Mouse (Mus musculus) liver, embryonic 11.5 days (tissue): ENCODE results near the gene Senp7. TPM values are rescaled to one million over a fixed set of nuclear protein-coding genes. Genes with fewer than 3 reads are reported as not detected.
"Not testable (repeated sequence)": the region's sequence is repeated elsewhere in the genome, so short reads cannot be mapped to it uniquely, and the experiment has no call there.

Experiments
- ATAC-seq: fragments of 200-750 bp; cut with Nextera tagmentation; replicated peaks from 2 replicates; pipeline ENCODE4 v1.8.0; 2017; ENCODE audit warnings: moderate number of reproducible peaks, mild to moderate bottlenecking, moderate TSS enrichment, moderate library complexity; ENCODE audit not compliant: low FRiP score
- DNase-seq: peaks from one replicate; pipeline ENCODE4 v3.0.0-alpha.2; 2017; ENCODE audit warnings: low spot score
- H3K27ac ChIP-seq: fragments of 300-500 bp; sonication (generic); 2 replicates; pipeline ENCODE4 v1.5.1; 2014; ENCODE audit warnings: mild to moderate bottlenecking, low read depth, low read length, control low read depth
- H3K27me3 ChIP-seq: fragments of 300-500 bp; sonication (generic); replicated peaks from 2 replicates; pipeline ENCODE4 v1.6.1; 2014; ENCODE audit warnings: low read length, mixed read lengths; ENCODE audit not compliant: control insufficient read depth, insufficient read depth
- H3K36me3 ChIP-seq: fragments of 300-500 bp; sonication (generic); 2 replicates; pipeline ENCODE4 v1.6.1; 2014; ENCODE audit warnings: mild to moderate bottlenecking, low read length, moderate library complexity, mixed read lengths; ENCODE audit not compliant: control insufficient read depth, insufficient read depth
- H3K4me1 ChIP-seq: fragments of 300-500 bp; sonication (generic); replicated peaks from 2 replicates; pipeline ENCODE4 v1.6.1; 2014; ENCODE audit warnings: low read length, mixed read lengths; ENCODE audit not compliant: control insufficient read depth, insufficient read depth
- H3K4me2 ChIP-seq: fragments of 300-500 bp; sonication (generic); 2 replicates; pipeline ENCODE4 v1.6.1; 2014; ENCODE audit warnings: mild to moderate bottlenecking, control low read depth, moderate library complexity
- H3K4me3 ChIP-seq: fragments of 300-500 bp; sonication (generic); 2 replicates; pipeline ENCODE4 v1.5.1; 2014; ENCODE audit warnings: low read depth, low read length, control low read depth
- H3K9ac ChIP-seq: fragments of 300-500 bp; sonication (generic); 2 replicates; pipeline ENCODE4 v1.6.1; 2014; ENCODE audit warnings: low read depth, low read length, control low read depth
- H3K9me3 ChIP-seq: fragments of 300-500 bp; sonication (generic); 2 replicates; pipeline ENCODE4 v1.6.1; 2016; ENCODE audit warnings: low read length, inconsistent platforms, mixed read lengths; ENCODE audit not compliant: control insufficient read depth
- WGBS: fragments of 180-500 bp; shearing (Covaris S2); extraction: QIAGEN DNeasy Blood & Tissue Kit; methylation state at CpG from one replicate; pipeline ENCODE4 v1.1.7; 2014; 5-methylcytosine and 5-hydroxymethylcytosine counted together
- polyA plus RNA-seq: library from polyadenylated mRNA; unstranded; fragments of >200 nt; fragmentation: Nextera tagmentation; extraction: Ambion mirVana; gene quantifications from 2 replicates; pipeline ENCODE4 v1.2.1, GENCODE M21; 2014

Gene Senp7
- polyA plus RNA-seq, 1 experiment from 2014 or later: 24.1 TPM

GRCm38 (mm10) chr16:56061995-56062594 is 14.0 kb downstream of the Senp7 start:
- Histone ChIP-seq H3K4me3 (no peak overlapping the region), H3K9ac (no peak overlapping the region), H3K9me3 (no peaks in the 10 kb centered on the region), H3K27ac (no peak overlapping the region), H3K27me3 (no peaks in the 10 kb centered on the region), H3K4me1 (no peaks in the 10 kb centered on the region), H3K36me3 (no peaks in the 10 kb centered on the region), H3K4me2 (no peak overlapping the region)
- ATAC-seq: no peak
- WGBS: 58% methylated on average over 7 of the region's 7 CpGs
- DNase-seq: peak; percentile 24

- no peak overlapping the region for H3K4me2 ChIP-seq
- DNase-seq (peak; percentile 22), ATAC-seq (no peak)
- no peaks in the 10 kb centered on the region for H3K9me3 ChIP-seq
- 78% methylated on average over 11 of the region's 11 CpGs for WGBS
- H3K27me3 ChIP-seq: no peaks in the 10 kb centered on the region
- H3K36me3 ChIP-seq: no peaks in the 10 kb centered on the region
- H3K4me3 ChIP-seq: no peak overlapping the region
- H3K4me1 ChIP-seq: no peaks in the 10 kb centered on the region
- no peak overlapping the region for H3K27ac ChIP-seq
- no peak overlapping the region for H3K9ac ChIP-seq
Observed at GRCm38 (mm10) chr16:56062981-56063380, 14.8 kb downstream of the Senp7 start.

DNA sequence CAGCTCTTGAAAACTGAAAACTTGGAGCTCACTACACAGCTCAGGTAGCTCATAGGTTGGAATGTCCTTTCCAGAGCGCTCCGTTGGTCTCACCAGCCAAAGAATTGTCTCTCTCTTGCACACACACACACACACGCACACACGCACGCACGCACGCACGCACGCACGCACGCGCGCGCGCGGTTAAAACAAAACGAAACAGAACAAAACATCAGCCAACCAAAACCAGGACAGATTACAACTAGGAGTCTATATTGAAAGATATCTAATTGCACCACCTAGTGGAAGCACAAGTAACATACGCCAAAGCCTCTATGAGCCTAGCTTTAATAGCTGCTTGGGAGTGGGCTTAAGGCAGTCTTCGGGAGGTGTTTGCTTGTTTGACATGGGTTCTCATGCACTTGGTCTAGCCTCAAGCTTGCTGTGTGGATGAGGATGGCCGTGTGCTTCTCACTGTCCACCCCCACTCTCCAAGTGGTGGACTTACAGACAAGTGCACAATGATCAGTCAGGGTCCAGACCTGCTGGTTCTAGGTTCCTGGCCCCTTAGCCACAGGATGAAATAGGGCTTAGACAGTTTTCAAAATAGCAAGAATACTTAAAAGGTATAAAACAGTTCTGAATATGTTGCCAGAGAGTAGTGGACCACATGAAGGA is 16.3 kb downstream of the Senp7 start:
- Histone ChIP-seq H3K4me1 (no peaks in the 10 kb centered on the region), H3K27me3 (no peaks in the 10 kb centered on the region), H3K27ac (peak overlapping the region; percentile 28; the same call in 1 of the 2 replicates), H3K4me3 (peak overlapping the region; percentile 54), H3K36me3 (no peaks in the 10 kb centered on the region), H3K4me2 (peak overlapping the region; percentile 68), H3K9me3 (no peaks in the 10 kb centered on the region), H3K9ac (peak overlapping the region; percentile 65)
- WGBS: 5% methylated on average over 20 of the region's 20 CpGs
- ATAC-seq: peak; percentile 83
- peak; percentile 81 for DNase-seq

DNA sequence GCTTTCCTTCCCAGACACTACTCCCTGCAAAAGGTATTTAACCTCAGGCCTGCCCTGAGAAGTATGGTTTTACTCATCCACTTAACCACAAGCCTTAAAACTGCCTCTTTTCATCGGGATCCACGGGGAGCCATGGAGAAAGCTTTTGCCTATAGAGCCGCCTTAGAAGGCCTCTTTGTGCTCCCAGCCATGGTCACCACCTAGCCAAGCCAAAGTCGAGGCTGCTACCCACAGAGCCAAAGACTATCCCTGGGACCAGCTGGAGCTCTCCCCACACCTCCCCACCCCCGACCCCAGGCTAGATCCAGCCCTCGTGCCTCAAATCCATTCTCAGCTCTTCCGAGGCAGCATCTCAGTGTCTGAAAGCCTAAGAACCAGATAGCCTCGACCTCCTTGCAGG is 18.0 kb downstream of the Senp7 start:
- no peak for ATAC-seq
- DNase-seq: peak; percentile 16
- WGBS: 55% methylated on average over 8 of the region's 8 CpGs

DNA sequence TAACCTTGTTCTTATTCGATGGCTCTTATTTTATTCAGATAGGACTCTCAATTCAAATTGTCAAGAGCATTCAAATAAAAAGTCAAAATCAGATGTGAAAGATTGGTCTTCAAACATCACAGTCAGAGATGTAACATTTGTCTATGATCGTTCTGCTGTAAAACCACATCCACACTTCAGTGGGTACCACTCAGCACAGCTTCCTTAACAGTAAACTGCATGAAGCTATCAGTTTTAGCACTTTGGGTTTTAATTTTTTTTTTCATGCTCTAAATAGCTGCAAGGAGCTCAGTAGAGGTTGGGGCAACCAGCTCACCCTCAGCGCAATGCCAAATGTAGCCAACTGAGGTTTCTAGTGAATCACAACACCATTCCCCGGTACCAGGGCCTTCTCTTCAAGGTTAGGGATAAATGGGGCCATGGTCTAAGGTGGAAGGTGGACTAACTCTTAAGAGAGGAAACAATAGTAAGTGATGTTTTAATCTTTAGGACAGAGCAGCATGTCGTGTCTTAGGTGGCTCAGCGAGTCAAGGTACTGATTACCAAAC is 20.5 kb downstream of the Senp7 start:
- Histone ChIP-seq H3K9ac (no peak overlapping the region), H3K36me3 (no peaks in the 10 kb centered on the region), H3K27me3 (no peaks in the 10 kb centered on the region), H3K4me1 (peaks cover 11% of the 10 kb centered on the region), H3K4me2 (no peak overlapping the region), H3K4me3 (no peak overlapping the region), H3K9me3 (no peaks in the 10 kb centered on the region), H3K27ac (no peak overlapping the region)
- no peak for DNase-seq
- ATAC-seq: no peak
- WGBS: 87% methylated on average over 6 of the region's 6 CpGs

More for the DNA sequence above, 18.0 kb downstream of the Senp7 start:
- no peak overlapping the region for H3K4me2 ChIP-seq
- no peaks in the 10 kb centered on the region for H3K9me3 ChIP-seq
- no peaks in the 10 kb centered on the region for H3K36me3 ChIP-seq
- H3K27ac ChIP-seq: no peak overlapping the region
- no peak overlapping the region for H3K4me3 ChIP-seq
- no peaks in the 10 kb centered on the region; the same call in 1 of the 2 replicates for H3K4me1 ChIP-seq
- no peak overlapping the region for H3K9ac ChIP-seq
- H3K27me3 ChIP-seq: no peaks in the 10 kb centered on the region

DNA sequence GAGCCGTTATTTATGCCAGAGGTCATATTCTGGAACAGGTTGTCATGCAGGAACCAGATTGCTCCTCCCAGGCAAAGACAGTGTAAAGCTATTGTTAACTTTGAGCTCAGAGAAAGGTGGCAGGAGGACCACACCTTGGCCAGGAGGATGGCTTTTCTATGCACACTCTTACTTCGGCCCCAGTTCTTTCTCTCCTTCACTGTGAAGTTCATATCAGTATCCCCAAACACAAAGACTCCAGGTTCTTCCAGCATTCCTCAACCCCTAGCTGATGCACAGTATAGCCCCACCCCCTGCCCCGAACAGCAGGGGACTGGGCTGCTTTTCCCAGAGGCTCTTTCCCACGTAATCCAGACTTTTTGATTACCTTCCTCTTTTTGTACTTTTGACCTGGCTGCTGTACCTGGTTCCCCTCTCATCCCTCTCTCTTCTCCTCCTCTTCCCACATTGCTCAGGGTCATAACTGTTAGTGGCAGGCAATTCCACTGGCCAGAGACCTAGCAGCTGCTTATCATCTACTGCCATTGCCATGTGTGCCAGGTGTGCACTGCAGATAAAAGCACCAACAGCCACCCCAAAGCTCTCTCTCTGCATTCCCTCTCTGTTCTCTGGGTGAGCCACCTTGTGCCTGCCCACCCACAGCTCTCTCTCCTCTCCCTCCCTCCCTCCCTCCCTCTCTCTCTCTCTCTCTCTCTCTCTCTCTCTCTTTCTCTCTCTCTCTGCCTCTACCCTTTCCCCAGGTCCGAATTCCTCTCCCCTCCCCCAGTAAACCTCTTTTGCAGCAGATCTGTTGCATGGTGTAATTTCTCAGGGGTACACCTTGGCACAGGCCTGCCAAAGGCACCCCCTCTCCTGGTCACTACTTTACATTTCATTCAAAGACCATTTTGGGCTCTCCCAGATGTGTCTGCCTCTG is 23.4 kb downstream of the Senp7 start:
- Histone ChIP-seq H3K36me3 (no peaks in the 10 kb centered on the region), H3K9me3 (no peaks in the 10 kb centered on the region), H3K9ac (peak overlapping the region; percentile 63), H3K27me3 (no peaks in the 10 kb centered on the region), H3K27ac (peak overlapping the region; percentile 85), H3K4me2 (peak overlapping the region; percentile 52), H3K4me1 (peaks cover 27% of the 10 kb centered on the region), H3K4me3 (no peak overlapping the region)
- DNase-seq (peak; percentile 59), ATAC-seq (peak; percentile 87)
- 29% methylated on average over 5 of the region's 5 CpGs for WGBS

DNA sequence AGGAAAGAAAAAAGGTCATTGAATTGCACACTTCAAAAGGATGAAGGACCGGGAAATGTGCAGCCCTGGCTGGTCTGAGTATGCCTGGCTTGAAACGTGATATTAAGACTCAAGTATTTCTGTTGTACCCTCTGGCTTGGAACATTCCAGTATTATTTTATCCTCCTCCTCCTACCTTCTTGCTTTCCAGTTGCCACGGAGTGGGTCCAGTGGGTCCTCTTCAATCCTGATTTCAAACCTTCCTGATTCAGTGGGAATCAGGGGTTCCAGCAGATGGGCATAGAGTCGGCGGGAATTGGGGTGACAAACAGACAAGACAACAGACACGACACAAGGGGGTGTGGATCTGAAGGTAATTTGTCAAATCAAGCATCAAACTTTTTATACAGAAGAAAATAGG is 24.4 kb downstream of the Senp7 start:
- no peaks in the 10 kb centered on the region for H3K9me3 ChIP-seq
- H3K36me3 ChIP-seq: no peaks in the 10 kb centered on the region
- peak overlapping the region; percentile 32; the same call in 1 of the 2 replicates for H3K9ac ChIP-seq
- 73% methylated on average over 6 of the region's 6 CpGs for WGBS
- DNase-seq (peak; percentile 17), ATAC-seq (no peak)
- peaks cover 28% of the 10 kb centered on the region for H3K4me1 ChIP-seq
- no peak overlapping the region for H3K4me3 ChIP-seq
- H3K27ac ChIP-seq: peak overlapping the region; percentile 85
- no peak overlapping the region; the same call in 1 of the 2 replicates for H3K4me2 ChIP-seq
- no peaks in the 10 kb centered on the region for H3K27me3 ChIP-seq

GRCm38 (mm10) chr16:56073150-56073549 is 25.0 kb downstream of the Senp7 start:
- ATAC-seq, H3K27ac ChIP-seq, H3K4me3 ChIP-seq, DNase-seq, H3K36me3 ChIP-seq, H3K9ac ChIP-seq, H3K9me3 ChIP-seq, H3K4me2 ChIP-seq, H3K27me3 ChIP-seq: not testable (repeated sequence)
- WGBS: 92% methylated on average over 6 of the region's 6 CpGs
- peaks cover 28% of the 10 kb centered on the region for H3K4me1 ChIP-seq
